Mouse (Mus musculus) thymus, postnatal 36 days (tissue): ENCODE data around the gene Herc6.

Experiments used
- DNase-seq, 2 experiments: peaks; one replicate each; pipeline ENCODE4 v3.0.0; 2022; ENCODE audit warnings: mixed read lengths in 2 of 2

Herc6 gene

DNA sequence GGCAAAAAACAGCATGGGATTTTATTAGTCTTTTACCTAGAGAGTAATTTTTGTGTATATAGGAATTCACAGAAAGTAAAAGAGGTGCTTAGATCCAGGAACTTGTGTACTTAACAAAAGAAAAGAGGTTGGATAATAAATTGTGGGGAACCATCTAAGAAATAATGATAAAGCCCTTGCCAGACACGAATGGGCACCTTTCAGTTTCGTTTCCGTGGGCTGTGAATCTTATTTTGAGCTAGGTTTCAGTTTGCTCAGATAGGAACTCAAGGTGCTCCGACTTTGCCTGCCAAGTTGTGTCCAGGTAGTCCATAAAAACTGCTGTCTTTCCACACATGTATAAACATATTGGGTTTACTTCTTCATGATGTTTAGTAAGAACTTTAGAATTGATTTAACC is 1.6 kb downstream of the Herc6 start:
- peak; percentile 13 to 16 for DNase-seq

DNA sequence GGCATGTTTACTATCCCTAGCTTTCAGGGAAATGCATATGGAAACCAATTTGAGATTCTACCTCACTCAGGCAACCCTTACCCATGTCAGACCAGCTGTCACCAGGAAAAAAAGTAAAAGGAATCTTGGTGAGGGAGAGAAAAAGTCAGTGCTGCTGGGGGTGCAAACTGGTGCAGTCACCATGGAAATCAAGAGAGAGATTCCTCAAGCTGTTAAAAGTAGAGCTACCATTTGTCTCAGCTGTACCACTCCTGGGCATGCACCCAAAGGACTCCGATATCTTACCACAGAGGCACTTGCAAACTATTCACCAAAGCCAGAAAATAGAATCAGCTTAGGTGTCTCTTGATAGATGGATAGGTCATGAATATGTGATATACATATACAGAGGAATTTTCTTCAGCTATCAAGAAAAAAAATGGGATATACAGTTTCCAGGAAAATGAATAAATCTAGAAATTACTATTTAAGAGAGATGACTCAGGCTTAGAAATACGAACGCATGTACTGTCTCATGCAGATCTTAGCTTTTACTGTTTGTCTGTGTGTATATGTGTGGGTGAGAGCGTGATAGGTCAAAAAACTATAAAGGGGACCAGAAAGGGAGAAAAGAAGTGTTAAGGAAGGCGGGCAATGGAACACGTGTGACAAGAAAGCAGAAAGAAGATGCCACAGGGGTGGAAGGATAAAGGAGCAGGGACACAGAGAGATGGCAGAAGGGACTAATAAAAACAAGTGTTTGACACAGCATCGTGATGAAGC is 24.9 kb downstream of the Herc6 start:
- DNase-seq = no peak

DNA sequence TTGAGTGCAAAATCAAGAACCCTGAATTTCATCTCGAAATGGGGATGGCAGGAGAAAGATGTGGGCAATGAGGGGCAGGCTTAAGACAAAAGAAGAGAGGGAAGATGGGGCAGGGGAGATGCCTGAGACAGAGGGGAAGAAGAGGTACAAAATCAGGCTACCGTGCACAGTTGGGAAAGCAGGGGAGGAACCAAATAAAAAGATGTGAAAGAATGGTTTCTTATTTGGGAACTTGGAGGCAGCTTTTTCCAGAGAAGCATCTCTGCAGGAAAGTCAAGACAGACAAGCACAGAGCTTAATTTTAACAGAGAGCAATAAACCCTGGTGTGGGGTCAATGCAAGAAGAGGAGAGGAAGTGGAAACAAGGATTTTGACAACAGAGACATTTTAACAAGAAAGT is 27.2 kb downstream of the Herc6 start:
- DNase-seq = no peak

DNA sequence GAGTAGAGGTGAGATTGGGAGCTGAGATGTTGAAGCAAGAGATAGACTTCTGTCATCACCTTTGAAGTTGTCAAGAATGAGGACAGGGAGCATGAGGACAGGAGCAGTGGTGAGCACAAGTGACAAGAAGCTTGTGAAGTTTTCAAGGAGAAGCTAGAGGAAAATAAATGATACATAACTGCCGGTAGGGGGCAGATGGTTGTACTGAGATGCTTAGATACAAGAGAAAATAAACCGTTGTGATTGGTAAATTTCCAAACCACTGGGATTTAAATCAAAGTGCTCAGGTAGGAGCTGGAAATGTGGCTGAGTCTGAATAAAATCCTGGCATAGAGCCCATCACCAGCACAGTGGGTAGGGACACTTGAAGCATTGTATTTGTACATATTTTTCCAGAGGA is 28.8 kb downstream of the Herc6 start:
- no peak for DNase-seq

DNA sequence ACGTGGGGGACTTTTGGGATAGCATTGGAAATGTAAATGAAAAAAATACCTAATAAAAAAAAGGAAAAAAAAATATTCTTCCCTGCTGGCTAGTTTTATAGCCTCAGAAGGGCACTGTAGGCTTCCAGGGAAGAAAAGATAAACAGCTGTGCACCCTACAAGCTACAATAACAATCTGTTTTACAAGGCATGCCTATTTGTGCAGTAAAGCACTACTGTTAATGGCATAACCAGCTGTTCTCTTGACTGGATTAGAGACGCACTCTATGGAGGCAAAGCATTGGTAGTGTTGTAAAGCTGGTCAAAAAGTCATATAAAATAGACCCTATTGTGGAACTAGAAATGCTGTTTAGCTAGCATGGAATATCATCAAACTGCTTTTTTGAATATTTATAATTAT is 35.0 kb downstream of the Herc6 start:
- no peak for DNase-seq

DNA sequence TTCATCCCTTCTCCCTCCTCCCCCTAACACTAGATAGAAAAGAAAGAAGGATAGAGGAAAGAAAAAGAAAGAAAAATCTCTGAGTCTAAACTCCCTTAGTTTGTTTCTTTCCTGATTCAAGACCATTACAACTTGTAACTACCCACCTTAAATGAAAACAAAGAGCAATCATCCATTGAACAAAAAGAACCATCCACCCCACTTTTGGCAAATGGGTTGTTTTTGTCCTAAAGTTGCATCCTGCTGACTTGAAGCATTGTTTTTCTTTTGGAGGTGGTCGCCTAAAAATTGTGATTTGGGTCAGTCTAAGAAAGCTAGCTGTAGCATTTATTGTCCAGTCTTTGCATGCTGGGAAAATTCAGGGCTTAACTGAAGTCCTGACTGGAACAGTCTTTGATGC is 58.7 kb downstream of the Herc6 start:
- DNase-seq = no peak

DNA sequence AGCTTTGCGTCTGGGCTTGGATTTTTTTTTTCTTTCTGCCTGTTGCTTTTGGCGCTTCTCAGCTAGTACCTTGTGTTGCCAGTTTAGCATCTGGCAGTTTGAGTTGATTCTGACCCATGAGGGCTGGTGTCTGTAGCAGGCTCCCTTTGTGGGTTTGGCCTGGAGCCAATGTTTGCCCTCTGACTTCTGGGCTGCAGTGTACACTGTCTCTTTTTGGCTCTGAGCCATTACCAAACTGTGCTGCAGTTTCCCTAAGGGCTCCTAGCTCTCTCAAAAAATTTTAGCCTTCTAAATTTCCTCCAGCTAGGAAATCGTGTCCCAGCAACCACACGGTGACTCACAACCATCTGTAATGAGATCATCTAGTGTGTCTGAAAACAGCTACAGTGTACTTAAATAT is 61.0 kb downstream of the Herc6 start:
- DNase-seq = no peak

DNA sequence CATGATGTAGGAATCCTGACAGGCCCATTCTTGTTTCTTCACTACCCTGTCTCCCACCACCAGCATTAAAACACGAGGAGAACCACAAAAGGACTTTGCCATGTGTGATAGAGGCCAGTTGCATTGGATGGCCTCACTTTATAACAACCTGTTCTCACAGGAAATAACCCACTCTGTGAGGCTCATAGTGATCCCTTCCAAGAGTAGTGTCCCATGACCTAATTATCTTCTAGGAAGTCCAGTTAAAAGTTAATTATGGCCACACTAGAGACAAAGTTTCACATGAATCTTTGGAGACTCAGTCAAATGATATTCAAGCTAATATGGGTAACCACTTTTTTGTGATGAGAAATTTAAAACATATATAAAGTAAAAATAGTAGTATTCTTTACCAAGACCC is 66.5 kb downstream of the Herc6 start:
- DNase-seq = no peak

DNA sequence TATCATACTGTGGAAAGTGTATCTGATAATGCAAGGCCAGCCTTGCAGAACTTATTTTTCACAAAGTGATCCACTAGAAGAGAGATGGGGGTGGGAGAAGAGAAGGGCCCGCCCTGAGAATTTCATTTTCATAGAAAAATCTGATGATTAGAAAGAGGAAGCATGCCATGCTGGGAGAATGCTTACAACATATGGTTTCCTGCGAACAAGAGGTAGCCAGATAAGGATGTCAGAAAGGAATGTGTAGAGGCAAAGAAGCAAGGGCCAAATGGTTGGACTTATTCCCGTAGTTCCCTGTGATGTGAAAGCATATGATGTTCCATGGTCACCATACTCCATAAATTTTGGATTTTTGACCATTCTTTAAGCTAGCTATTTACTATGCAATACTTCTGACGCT is 80.5 kb downstream of the Herc6 start:
- no peak for DNase-seq

DNA sequence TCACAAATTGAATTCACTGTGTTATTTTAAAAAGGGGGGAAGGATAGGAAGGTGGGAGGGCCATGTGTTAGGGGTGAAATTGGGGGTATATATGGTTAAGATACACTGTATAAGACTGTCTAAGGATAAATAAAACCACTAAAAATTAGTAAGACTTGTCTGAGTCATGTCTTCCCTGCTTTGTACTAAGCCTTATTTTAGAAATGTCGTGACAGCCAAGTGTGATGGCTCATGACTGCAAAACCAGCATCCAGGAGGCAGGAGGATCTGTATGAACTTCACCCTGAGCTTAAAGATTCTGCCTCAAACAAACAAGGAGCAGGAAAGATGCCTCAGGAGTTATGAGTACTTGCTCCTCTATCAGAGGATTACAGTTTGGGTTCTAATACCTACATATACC is 103.4 kb downstream of the Herc6 start:
- no peak for DNase-seq

DNA sequence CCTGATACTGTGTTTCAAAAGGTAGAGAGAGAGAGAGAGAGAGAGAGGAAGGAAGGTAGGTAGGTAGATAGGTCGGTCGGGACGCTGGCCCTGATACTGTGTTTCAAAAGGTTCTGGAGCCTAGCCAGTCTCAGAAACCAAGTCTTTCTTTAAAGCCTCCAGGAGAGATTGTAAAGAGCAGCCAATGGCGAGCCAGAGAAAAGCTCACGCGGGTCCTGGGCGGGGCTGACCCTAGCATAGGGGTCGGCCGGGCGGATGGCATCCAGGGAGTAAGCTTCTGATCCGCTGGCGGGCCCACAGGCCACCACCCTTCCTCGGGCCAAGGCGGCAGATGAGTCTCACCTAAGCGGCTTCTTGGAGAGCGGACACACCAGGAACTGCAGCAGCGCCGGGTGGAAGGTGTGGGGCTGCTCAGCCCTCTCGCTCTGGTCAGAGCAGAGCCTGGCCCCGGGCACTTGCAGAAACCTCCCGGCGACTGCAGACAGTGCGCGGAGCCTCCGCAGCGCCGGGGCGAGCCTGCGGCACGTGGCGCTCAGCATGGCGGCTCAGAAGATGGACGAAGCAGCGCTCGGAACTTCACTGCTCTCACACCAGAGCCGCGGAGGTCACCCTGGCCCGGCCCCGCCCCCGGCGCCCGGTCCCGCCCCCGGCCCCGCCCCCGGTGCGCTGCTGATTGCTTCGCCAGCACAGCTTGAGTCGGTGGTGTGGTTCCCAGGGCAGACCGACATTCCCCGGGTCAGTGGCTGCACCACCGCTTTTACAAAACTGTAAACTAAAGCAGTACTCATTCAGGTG is 110.9 kb downstream of the Herc6 start, which contains the start of gene Pyurf:
TSS of gene Pyurf (minus strand) at position 612 of the 795 bp plus-strand sequence.
- peak; percentile 85 to 89 for DNase-seq

DNA sequence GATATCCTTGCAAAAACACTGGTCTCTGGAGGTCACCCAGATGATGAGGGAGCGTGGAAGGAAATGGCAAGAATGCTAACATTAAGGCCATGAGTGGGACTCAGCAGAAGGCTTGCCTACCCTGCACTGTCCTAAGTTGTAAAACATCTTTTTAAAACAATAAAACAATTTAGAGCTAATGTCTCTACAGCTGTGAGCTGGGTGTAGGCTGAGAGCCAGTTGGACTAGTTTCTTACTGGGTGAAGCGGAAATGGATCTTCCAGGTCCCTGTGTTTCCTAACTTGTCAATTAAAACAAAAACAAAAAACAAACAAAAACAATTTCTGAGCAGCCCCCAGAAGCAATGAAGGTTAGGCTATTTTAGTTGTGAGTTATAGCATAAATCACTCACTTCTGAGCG is 112.3 kb downstream of the Herc6 start:
- DNase-seq = no peak

DNA sequence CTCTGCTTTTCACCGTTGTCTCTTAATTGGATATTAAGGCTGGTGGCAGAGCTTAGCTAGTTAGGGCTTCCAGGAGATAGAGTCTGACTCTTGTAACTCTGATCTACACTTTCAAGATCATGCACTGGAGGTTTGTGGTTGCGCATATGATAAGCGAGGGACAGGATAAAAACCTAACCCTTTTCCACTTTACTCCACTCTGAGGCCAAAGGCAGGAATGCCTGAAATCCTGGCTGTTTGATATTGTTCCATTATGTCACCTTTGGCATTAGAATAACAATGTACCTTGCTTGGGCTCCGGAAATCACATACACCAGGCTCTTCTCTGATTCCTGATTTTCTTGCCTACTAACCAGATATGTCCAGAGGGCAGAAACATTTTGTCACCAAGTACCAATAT is 120.9 kb downstream of the Herc6 start:
- no peak for DNase-seq

DNA sequence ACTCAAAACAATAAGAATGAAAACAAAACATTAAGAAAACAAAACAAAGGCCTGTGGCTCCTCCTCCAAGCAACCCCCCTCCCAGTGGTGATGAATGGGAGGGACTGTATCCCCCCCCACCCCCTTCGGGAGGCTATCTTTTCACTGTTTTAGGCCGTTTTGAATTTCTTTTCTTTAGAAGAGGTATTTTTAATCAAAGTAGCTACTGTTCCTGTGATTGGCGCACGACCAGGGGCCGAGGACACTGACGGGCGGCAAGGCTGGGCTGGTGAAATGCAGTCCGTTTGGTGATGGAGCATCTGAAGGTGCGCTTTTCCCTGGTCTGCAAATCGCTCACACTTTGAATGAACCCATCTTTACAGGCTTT is 121.6 kb downstream of the Herc6 start, which contains the start of gene Lancl2:
TSS of gene Lancl2 (plus strand) at position 165 of the 367 bp plus-strand sequence.
- no peak for DNase-seq

DNA sequence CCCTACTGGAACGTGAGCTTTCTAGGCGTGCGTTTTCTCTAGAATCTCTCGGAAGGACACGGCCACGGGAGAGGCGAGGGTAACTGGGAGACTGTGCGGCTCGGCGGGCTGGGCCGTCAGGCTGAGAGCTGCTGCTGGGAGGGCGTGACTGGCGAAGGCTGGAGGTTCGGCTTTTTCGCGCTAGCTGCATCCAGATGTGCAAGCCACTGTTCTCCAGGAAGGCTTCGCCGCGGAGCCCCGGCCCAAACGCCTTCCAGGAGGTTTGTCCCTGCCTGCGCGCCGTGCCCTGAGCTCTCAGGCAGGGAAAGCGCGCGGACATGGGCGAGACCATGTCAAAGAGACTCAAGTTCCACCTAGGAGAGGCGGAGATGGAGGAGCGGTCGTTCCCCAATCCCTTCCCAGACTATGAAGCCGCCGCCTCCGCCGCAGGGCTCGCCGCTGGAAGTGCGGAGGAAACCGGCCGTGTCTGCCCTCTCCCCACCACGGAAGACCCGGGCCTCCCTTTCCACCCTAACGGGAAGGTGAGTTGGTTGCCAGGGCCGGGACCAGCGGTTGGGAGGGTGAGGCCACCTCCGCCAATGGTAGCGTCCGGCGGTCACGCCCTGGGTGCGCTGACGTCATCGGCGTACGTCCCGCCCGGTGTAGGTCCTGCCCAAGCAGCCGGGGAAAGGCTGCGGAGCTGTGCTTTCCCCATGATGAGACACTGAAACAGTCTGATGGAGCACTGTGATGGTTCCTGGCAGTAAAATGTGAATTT is 122.1 kb downstream of the Herc6 start:
- peak; percentile 95 for DNase-seq

DNA sequence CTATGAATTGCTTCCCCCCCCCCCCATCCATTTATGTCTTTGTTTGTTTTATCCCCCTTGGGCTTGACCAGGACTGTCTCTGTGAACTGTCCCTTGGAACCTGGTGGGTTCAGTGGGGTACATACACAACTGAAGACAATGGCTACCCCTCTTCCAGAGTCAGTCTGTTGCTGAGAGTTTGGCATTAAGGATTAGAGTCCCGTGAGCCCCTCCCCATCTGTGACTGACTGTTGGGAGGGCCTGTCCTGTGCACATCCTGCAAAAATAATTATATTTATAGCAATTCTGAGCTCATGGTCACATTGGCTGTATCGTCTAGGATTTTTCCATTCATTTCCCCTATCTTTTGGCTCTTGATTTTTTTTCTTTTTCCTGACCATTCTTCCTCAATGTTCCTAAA is 122.9 kb downstream of the Herc6 start:
- DNase-seq = no peak

DNA sequence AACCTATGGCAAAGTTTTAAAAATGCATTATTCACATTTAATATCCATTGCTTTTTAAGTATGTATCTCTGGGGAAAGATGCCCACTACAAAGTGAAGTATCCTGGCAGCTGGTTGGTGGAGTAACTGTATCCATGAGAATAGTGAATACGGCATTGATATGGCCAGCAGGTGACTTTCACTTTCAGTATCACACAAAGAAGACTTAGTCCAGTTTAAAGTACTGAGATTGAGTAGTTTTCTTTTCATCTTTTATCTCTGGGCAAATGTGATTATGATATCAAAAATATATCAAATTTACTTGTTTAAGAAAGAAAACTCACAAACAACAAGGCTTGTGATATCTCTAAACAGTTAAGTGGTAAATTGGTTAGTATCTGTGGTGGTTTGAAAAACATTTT is 125.9 kb downstream of the Herc6 start:
- DNase-seq = no peak

DNA sequence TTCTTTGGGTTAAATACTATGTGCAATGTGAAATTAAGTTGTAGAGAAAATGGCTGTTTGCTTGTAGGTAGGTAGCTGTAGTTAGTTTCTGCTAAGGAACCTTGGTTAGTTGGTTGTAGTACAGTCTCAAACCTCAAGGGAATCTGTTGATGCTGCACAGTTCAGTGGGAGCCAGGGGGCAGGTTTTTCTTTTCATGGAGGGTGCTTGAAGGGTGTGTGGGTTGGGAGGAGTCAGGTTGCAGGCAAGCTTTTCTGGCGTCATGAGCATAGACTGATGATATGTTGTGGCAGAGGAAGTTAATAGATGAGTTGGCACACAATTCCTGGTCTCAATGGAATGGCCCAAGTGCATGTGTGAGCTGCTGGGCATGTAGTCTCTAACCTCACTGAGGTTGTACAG is 130.9 kb downstream of the Herc6 start:
- DNase-seq = no peak
